Mouse (Mus musculus) thymus, postnatal 25 days (tissue): ENCODE results near the gene Ctsw.

Experiments
- DNase-seq: peaks from one replicate; pipeline ENCODE4 v3.0.0; 2022

Ctsw gene

DNA sequence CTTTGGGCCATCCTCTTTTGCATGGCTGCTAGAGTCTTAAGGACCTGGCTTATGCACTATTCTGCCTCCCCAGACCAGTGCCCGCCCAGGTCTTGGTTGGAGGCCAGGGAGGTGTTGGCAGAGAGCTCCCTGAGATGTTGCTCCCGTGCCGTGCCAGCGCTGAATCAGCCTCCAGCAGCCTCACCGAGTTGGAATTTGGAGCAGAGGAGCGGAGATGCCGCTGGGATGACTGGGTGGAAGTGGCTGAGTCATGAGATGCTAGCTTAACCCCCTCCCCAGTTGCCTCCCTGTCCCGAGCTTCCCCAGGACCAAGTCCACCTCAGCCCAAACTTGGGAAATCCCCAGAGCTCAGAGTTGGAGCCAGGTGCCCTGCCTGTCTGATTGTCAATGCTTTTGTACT lies 38.5 kb downstream of the Ctsw start:
- DNase-seq: no peak

DNA sequence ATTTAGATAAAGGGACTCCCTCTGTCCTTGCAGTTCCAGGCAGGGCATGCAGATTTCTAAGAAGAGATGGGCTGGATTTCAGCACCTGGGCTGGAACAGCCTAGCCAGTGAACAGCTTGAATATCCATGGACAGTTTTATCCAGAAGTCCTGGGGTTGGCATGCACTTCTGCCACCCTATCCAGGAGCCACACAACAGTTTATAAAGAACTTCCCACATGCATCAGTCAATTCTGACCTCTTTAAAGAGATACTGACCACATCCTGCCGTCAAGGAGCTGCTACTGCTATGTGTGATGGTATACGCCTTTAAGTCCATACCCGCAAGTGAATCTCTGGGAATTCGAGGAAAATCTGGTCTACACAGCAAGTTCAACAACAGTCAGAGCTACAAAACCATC lies 39.1 kb downstream of the Ctsw start:
- no peak for DNase-seq

DNA sequence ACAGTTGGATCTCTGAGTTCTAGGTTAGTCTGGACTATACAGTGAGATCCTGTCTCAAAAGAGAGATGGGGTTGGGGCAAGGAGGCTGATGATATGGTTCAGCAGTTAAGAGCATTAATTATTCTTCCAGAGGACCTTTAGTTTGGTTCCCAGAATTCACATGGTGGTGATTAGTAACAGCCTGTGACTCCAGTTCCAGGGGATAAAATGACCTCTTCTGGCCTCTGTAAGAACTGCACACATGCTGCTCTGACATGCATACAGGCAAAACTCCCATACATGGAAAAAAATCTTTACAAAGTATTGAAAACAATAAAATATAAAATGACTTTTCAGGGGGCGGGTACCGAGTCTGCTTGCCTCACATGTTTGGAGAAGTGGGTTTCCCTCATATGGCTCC lies 40.2 kb downstream of the Ctsw start:
- peak; percentile 43 for DNase-seq

DNA sequence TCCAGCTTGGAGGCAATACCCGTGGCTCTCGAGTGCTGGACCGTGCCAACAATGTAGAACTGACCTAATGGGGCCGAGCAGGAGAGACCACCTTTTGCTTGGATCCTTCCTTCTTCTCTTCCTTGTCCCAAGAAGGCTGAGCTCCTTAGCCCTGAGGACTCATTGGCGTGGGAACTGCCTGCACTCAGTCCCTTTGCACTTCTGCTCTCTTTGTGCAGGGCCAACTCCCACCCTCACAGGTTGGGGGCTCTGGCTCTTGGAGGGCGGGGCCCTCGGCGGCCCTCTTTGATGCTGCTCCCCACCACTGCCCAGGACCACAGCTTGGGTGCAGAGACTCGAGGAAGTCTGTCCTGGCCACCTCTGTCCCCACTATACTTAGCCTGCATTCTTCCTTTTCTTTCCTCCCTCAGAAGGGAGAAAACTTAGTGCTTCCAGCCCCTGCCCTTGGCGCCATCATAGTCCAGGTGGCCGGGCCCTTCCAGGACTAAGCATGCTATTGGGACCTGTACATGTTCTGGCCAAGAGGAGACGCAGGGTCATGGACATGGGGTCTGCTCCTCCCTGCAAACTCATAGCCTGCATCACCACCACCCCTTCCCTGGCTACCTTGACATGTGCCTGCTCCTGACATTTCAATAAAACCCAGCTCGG lies 41.5 kb downstream of the Ctsw start:
- no peak for DNase-seq

DNA sequence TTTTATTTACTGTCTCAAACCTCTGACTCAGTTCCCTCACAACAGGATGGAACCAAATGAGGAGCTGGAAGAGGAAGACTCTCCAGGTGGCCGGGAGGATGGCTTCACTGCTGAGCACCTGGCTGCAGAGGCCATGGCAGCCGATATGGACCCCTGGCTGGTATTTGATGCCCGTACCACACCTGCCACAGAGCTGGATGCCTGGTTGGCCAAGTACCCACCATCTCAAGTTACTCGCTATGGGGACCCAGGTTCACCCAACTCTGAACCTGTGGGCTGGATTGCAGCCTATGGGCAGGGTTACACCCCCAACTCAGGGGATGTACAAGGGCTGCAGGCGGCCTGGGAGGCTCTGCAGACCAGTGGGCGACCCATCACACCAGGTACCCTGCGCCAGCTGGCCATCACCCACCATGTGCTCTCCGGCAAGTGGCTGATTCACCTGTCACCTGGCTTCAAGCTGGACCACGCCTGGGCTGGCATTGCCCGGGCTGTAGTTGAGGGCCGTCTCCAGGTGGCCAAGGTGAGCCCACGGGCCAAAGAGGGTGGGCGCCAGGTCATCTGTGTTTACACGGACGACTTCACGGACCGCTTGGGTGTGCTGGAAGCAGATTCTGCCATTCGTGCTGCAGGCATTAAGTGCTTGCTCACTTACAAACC lies 42.3 kb downstream of the Ctsw start:
- peak; percentile 17 for DNase-seq

DNA sequence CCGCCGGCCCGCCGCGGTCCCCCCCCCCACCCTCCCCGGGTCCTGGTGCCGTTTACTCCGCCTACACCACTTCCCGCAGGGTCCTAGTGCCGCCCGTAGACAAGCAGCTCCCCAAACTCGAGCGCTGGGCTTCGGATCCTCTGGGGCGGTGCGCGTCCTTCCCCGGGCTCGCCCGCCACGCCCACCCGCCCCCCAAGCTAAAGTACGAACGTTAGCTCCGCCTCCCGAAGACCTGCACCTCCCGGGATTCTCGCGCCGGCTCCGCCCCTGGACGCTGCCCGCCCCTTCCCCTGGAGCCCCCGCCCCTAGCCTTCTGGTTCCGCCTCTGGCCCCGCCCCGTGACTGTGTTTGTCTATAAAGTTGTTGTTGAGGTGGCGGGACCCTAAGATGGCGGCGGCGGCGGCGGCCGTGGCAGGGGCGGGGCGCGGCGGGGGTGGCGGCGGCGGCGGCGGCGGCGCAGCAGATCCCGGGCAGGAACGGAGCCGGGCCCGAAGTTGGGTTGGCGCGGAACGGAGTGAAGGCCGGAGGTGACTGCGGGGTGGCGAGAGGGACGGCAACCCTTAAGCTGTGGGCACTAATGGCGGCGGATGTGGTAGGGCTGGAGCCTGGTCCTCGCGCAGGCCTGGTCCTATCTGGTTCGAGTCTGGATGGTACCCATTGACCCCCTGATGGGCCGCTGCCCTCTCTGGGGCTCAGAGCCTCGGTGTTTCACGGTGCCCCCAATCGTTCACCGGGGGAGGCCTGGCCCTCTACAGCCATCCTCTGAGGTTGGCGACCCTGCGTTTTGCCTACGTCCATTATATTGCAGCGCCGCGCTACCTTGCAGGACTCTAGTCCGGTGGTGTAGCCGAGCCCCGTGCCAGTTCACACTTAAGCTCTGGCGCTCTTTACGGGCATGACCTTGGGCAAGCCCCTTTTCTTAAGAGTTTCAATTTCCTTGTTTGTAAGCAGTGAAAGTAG lies 43.2 kb downstream of the Ctsw start, which contains the start of the genes Drap1 and AI837181:
Gene Drap1, minus strand, starts transcription at position 198 of the 960 bp plus-strand sequence.
Gene AI837181, plus strand, starts transcription at position 363 of the 960 bp plus-strand sequence.
- DNase-seq: peak; percentile 96

DNA sequence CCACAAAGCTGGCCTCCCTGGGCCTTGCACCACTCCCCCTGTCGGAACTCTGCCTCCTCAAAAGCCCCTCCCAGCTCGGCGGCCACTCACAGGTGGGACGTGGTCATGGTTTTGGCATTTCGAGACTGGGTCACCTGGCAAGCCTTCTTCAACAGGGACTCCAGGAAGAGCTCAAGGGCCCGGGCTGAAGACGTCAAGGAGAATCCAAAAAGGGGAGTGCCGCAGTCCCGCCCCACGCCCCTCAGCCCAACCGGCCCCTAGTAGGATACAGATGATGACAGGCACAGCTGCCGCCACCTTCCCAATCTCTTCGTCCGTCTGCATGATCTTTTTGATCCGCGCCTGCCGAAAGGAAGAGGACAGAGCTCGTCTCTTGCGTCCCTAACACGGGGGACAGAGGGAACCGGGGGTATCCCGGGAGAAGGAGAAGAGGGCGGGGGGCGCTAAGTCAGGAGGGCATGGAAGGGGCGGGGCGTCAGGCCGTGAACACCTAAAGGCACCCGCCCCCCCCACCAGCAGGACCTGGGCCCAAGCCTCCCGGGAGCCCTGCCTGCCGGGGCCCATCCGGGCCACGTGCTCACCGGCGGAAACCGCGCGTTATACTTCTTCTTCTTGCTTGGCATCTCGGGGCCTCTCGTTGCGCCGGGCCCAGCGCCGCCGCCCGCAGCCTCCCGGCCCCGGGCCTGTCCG lies 44.1 kb downstream of the Ctsw start:
- peak; percentile 79 for DNase-seq

DNA sequence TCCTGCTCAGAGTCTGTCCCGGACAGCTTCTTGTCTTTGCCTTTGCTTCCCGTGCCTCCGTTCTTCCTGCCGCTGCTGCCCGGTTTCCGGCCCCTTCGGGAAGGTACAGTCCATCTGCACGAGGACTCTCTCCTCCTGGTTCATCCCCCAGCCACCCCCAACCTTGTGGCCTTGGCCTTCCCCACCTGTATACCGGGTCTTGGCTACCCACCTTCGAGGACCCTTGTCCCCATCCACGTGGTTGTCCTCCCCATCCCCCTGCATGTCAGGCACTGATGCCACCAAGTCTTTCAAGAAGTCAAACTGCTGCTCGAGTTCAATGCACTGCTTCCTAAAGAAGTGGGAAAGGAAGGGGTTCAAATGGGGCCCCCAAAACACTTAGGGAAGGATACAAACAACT lies 44.7 kb downstream of the Ctsw start:
- no peak for DNase-seq

DNA sequence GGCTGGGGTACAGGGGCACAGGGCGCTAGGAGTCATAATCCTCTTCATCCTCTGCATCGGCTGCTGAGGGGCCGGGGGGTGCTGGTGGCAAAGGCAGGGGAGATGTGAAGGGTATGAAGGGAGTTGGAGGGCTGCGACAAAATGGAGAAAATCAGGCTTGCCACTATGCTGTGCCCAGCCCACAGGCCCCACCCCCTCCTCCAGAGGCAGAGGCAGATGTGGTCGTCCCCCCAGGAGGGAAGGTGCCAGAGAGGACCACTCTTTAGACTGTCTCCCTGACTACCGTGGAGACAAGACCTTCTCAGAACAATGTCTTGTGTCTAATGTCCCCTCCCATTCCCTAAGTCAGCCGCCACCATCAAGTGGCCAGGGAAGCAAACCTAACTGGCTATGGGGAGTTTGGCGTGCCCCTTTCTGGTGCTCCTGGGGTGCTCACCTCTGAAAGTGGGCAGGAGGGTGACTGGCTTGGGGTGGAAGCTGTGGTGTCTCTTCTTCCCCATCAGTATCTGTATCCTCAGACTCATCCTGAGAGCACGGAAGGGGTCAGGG lies 45.3 kb downstream of the Ctsw start:
- DNase-seq: no peak

DNA sequence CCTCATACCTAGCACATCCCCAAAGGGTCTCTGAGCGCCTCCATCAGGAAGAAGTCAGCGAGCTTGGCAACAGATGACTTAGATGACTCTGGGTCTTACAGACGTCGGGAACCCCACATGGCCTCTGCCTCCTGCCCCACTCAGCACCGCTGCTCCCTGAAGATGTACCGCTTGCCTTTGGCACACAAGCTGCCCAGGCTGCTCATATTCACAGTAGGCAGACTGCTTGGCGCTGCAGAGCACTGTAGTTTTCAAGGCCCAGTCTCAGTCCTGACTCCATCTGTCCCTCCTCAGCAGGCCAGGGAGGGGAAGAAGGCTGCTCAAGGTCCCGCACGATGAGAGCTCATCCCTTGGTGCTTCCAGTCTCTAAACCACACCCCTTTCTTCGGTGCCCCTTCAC lies 46.0 kb downstream of the Ctsw start:
- peak; percentile 27 for DNase-seq

DNA sequence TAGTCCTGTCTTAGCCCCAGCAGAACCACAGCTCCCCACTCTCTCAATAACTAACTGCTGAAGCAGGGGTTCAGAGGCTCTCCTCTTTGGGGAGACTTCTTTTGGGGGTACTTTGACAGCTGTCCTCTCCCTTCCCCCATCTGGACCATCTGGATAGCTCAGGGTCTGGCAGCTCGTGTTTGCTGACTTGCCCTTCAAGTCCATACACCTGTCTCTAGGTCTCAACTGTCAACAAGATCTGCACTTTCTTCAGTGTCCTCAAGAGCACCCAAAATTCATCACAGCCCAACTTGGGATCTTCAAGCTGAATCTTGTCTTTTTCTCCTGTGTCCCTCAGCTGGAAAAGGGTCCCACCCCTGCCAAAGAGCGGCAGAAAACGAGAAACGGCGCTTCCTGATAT lies 46.5 kb downstream of the Ctsw start:
- no peak for DNase-seq

DNA sequence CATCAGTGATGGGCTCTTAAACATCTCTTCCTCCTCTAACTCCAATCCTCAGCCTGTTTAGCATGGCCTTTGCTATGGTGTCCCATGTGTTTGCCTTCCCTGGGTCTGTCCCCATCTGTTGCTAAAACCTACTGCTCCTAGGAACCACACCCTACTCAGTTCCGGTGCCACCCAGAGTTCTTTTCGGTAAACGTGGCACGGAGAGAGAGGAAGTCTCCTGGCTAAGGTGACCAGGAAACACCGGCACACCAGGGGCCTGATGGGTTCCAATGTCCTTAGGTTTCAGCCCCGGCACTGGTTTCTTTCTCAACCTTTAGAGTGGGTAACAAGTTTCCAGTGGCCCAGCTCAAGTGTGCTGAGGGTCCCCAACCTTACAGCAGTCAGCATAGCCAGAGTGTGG lies 47.7 kb downstream of the Ctsw start:
- no peak for DNase-seq

DNA sequence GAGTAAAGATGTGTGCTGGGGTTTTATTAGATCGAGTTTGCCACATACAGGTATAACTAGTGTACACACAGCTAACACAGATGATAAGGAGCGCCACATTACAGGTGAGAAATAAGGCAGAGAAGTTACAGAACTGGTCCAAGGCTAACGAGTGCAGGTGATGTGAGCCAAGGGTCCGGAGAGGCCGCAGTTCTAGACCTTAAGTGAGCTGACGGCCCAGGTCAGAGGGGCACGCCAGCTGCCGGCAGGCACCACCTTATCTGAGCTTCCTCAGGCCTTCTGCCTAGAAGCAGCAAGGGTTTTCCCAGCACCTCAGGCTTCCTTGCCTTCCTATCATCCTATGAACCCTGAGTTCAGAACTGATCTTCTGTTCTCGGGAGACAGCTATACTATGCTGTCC lies 48.7 kb downstream of the Ctsw start:
- DNase-seq: no peak

DNA sequence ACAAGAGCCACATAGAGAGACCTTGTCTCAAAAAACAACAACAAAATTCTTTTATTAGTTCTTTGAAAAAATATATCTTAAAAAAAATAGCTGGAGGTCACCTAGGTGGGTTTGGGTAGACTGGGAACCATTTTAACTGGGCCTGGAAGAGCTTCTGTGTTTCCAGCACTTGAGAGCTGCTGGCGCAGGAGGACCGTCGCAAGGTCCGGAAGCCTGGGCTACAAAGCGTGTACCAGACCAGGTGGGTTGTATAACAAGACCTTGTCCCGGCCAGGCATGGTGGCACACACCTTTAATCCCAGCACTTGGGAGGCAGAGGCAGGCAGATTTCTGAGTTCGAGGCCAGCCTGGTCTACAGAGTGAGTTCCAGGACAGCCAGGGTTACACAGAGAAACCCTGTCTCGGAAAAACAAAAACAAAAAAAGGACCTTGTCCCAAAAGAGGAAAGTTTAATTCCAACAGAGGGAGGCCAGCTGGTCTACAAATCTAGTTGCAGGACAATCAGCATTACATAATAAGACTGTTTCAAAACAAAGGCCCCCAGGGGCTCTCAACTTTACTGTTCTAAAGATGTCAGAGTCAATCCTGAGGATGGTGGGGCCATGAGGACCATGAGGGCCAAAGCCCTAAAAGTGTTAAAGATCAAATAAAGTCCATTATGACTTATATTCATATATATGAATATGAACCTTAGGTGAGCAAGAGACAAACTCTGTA lies 49.4 kb downstream of the Ctsw start:
- no peak for DNase-seq
